Mouse (Mus musculus) lung, postnatal 25 days (tissue): Measurements from ENCODE around the gene Dgkh.
A peak's percentile ranks its signal among the peaks of the same experiment; 100 is the strongest.

Experiments used
- DNase-seq: peaks from one replicate; pipeline ENCODE4 v3.0.0; 2022; ENCODE audit warnings: low spot score

The Dgkh gene

DNA sequence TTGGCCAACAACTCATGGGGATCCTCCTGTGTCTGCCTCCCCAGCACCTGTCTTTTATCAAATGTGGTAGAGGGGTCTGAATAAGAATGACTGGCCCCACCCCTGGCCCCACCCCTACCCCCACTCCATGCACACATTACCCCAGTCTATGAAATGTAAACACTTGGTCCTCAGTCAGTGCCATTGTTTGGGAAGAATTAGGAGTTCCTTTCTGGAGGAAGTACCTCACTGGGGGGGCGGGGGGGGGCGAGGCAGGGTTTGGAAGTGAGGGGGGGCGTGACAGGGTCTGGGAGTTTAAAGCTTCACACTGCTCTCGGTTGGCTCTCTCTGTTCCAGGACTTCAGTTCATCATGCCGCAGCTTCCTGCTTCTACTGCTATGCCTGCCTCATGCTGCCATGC, 10.5 kb downstream of the Dgkh start:
- no peak for DNase-seq

GRCm38 (mm10) chr14:78716035-78716434, 16.5 kb downstream of the Dgkh start:
- DNase-seq = no peak

DNA sequence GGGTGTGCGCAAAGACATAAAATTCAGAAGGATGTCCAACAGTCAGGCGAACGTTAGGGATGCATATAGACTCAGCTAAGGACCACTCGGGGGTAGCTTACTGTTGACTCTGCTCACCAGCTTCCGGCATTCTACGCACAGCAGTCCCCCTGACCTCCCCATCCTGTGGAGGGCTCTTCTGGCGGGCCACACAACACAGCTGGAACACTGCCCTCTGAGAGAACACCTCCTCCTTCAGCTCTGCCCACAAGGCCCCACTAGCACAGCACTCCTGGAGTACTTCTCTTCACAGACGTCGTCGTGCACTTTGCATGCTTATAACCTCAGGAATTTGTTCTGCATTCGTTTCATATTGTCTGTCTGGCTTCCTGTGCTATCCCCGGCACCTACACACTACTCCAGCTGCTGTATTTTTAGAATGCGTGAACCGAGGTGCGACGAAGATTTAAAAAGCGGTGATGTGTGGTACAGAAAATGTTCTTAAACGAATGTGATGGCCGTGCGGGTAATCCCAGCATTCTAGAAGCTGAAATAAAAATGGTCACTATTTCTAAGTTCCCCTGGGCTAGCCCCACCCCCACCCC, 19.9 kb downstream of the Dgkh start:
- no peak for DNase-seq

DNA sequence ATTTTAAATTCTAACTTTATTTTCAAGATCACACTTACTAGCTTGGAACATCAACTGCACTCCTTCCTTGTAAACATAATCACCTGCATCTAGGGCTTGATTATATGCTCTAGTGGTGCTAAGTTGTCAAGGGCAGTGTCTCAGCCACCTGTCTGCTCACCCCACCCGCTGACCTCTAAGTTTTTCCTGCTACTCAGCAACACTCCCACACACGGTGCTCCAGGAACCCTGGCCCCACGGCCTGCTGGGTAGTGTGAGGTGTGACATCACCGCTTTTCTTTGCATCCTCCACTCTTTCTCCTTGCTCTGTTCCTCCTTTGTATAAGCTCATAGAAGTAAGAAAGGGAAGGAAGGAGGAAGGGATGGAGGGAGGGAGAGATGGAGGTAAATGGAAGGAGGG, 21.9 kb downstream of the Dgkh start:
- no peak for DNase-seq

DNA sequence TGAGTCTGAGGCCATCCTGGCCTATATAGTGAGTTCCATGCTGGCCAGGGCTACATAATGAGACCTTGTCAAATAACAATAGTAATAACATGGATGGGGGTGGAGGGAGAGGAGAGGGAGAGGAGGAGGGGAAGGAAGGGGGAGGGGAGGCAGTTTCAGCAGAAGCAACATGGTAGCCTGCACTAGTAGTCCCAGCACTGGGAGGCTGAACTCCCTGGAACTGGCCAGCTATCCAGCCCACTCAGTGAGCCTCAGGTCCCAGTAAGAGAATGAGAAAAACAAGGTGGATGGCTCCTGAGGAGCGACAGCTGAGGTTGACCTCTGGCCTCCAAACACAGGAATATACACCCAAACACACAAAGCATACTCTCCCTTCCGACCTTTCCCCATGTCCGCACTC, 27.0 kb downstream of the Dgkh start:
- DNase-seq = no peak

DNA sequence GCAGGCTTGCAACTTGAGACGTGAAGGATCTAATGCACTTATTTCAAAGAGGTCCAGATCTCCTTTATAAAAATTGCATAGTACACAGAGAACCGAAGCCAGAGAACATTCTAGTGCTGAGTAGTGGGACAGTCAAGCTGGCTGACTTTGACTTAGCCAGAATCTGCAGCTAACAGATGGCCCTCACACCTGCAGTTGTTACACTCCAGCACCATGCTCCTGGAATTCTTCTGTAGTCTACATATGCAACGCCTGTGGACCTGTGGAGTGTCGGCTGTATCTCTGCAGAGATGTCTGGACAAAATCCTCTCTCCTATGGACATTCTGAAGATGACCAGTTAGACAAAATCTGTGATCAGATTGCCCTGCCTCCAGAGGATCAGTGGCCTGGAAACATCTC, 28.6 kb downstream of the Dgkh start:
- no peak for DNase-seq

- DNase-seq = no peak
Measured at GRCm38 (mm10) chr14:78703361-78703760, 29.2 kb downstream of the Dgkh start.

DNA sequence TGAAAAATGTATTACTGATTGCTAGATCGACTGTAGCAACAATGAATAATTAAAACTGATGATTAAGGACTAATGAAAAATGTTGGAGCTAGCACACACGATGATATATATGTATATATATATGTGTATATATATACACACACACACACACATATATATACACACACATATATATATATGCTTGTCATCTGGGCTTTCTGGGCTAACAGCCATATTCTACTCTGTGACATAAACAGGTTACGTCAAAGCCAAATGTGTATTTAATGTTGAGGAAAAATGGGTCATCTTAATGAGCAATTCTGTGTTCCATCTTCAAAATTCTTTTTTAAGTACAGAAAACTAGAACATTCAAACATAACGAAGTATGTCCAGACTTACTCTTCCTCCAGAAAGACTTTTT, 30.5 kb downstream of the Dgkh start:
- no peak for DNase-seq

- no peak for DNase-seq
Measured at GRCm38 (mm10) chr14:78701501-78701900, 31.1 kb downstream of the Dgkh start.

GRCm38 (mm10) chr14:78701087-78701486, 31.5 kb downstream of the Dgkh start:
- no peak for DNase-seq

GRCm38 (mm10) chr14:78699634-78700033, 32.9 kb downstream of the Dgkh start:
- DNase-seq = no peak

- no peak for DNase-seq
Measured at GRCm38 (mm10) chr14:78699196-78699595, 33.4 kb downstream of the Dgkh start.

GRCm38 (mm10) chr14:78694121-78694520, 38.5 kb downstream of the Dgkh start:
- DNase-seq = no peak

DNA sequence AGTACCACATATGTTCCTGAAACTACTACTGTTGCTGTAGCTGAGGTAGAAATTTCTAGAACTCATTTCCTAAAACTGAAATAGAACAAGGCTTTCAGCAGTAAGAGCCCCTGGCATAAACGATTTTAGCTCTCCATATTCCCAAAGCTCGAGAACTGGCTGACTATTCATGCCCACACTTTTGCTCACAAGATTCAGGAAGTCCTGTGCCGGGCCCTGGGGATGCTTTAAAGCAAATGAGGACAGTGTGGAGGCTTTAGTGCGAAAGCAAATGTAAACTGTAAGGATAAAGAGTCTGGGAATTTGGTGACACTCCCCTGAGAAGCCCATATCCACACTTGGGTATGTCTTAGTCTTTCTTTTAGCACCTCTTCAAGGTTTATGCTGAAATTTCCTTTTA, 40.0 kb downstream of the Dgkh start:
- DNase-seq = no peak

DNA sequence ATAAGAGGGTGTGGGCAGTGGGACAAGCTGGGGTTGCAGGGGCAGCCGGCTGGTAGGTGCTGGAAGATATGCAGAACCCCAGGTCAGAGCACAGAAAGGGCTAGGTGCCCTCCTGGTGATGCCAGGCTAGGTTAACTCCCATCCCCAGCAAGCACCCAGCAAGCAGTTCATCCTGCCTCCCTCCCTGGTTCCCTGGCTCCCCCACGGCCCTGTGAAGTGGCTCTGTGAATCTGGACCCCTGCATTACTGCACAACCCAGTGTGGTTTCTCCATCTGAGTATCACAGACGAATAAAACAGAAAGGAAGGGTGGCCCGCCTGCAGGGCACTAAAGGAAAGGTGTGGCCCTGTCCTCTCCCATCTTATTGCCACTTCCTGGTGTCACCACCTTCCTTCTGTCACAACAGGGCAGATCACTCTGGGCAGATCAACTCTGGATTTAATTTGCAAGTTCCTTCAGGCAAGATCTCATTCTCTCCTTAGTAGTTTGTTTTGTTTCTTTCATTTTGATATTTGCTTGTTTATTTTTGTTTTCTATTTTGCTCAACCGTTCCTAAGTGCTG, 40.6 kb downstream of the Dgkh start:
- DNase-seq = peak; percentile 51

- DNase-seq = peak; percentile 50
Measured at GRCm38 (mm10) chr14:78690883-78691282, 41.7 kb downstream of the Dgkh start.

DNA sequence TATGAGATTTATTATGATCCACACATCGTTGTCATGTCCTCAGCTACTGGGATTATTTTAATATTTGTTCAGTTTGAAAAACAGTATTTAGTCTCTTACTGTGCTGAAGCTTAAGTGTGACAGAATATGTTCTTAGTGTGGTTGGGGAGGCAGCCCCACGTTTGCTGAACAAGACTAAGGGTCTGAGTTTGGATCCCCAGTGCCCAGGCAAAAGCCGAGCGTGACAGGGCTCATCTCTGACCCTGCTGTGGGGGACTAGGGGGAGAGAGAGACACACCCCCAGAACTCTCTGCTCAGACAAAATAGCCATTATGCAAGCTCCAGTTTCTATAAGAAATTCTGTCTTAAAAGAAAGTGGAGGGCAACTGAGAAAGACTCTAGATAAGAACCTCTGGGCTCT, 42.2 kb downstream of the Dgkh start:
- no peak for DNase-seq

- DNase-seq = no peak
Measured at GRCm38 (mm10) chr14:78689950-78690349, 42.6 kb downstream of the Dgkh start.

- peak; percentile 65 for DNase-seq
Measured at GRCm38 (mm10) chr14:78687716-78688115, 44.9 kb downstream of the Dgkh start.

DNA sequence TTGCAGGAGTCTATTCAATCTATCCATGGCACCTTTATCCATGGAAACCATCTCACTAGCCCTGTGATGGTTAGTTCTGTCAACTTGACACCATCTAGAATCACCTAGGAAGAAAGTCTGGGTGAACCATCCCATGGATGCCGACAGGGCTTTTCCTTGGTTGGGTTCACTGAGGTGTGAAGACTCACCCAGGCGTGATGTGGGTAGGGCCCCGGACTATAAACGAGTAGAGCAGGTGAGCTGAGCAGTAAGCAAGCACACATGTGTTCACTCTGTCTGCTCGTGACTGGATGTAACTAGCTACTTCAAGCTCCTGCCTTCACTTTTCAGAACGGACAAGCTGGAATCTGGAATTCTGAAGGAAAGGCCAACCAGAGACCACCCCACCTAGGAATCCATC, 45.9 kb downstream of the Dgkh start:
- DNase-seq = no peak

DNA sequence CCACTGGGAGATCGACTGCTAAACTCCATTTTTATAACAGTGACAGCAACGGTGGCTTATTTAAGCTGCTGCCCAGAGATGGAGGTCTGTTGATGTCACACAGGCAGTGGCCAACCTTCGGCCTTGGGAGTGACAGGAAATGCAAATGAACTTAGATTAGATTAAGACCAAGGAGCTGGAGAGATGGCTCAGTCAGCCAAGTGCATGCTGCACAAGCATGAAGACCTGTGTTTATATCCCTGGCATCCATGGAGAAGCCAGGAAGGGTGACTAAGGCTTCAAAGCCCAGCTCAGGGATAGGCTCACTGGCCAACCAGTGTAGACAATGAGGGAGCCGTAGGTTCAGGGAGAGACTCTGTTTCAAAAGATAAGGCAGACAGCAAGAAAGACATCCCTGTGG, 48.4 kb downstream of the Dgkh start:
- DNase-seq = no peak

GRCm38 (mm10) chr14:78678981-78679380, 53.6 kb downstream of the Dgkh start:
- DNase-seq = no peak

DNA sequence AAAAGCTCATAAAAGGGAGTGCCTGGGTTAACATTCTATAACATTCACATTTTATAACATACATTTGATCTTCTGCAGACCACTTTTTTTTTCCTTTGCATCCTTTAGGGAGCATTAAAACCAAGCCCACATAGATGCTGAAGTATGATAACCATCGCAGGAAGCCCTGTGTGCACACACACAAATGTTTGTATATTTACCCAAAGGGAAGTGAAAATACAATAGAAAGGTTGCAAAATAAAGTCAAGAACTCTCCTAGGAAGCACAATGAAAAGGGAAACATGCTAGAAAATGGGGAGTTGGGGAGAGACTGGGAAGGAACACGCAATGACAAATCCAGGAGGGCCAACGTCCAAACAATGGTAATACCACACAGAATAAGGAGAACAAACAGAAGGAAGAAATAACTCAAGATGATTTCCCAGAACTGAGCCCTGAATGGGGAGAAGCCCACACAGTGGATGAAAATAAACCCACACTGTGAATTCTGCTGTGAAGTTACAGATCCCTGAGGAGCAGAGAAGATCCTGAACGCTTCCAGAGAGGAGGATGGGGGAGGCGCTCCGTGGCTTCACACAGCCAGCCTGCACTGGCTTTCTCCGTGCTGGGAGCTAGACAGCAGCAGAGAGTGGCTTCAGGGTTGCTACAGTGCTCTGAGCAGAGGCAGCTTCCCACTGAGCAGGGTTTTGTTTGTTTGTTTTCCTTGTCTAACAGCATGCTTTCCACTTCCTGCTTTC, 54.6 kb downstream of the Dgkh start:
- DNase-seq = no peak

GRCm38 (mm10) chr14:78676457-78676856, 56.1 kb downstream of the Dgkh start:
- no peak for DNase-seq
